Mouse (Mus musculus) kidney, postnatal 4 days (tissue): ENCODE data around the gene Wdr5.

Source experiments
- DNase-seq, 2 experiments: peaks; one replicate each; pipeline ENCODE4 v3.0.0; 2021; ENCODE audit warnings: mixed read lengths in 2 of 2

The Wdr5 gene

DNA sequence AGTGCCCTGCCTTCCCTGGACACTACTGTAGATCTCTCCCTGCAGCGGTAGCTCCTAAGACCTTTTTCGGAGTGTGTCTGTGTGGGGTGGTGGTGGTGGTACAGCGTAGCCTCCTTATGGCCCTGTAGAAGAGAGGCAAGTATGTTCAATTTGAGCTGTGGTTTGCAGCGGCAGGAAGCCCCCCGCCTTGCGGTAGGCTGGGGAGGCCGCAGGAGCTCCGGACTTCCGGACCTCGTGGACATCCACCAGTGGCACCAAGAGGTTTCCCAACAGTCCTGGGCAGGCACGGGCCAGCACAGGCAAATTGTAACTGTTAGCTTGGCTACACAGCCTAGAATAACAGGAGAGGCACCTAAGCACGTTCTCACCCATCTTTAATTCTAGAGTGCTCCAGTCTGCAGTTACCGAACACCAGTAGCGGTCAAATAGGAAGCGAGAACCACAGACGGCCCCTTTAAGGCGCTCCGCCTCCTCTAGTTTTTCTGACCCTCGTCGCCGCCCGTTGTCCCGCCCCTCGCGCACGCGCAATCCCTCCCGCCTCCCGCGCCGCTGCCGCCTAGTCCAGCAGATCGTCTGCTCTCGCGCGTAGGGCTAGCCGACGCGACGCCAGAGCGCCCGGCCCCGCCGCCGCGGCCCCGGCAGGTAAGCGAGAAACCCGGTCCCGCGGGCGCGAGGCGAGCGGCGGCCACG lies at the start of gene Wdr5:
Gene Wdr5, plus strand, starts transcription at position 519 of the 690 bp plus-strand sequence.
- DNase-seq = peak; percentile 98 to 99

DNA sequence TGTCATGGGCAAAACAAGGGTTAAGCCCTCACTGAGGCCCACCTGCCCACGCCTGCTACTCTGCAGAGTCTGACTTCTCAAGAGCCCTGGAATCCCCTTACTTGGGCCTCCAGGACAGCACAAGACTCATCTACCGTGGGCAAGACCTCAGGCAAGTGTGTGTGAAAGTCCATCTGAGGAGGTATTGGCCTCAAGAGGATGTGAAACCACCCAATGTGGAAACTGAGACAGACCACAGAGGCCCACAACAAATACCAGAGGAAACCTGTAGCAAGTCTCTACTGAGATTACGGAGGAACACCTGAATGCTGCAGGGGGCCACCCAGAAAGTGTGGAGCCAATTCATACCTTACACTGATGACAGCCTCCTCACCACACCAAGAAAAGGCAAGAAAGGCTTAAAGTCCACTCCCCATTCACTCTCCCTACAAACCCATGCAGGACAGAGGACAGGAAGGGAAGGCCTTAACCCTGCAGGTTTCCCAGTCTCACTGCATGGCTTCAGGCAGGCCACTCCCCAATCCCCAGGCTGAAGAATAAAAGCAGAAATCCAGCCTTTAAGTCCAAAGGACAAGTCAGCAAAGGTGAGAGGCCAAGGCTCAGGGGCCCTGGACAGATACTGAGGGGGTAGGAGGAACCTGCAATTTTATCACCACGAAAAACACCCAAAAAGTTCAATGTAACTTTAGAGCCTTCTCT lies 45.5 kb upstream of the Wdr5 start:
- no peak for DNase-seq

GRCm38 (mm10) chr2:27469991-27470355 lies 45.0 kb upstream of the Wdr5 start:
- DNase-seq = no peak

- no peak for DNase-seq
Measured at GRCm38 (mm10) chr2:27470535-27470934, 44.4 kb upstream of the Wdr5 start.

- no peak for DNase-seq
Measured at GRCm38 (mm10) chr2:27471170-27471584, 43.8 kb upstream of the Wdr5 start.

GRCm38 (mm10) chr2:27473061-27473765 lies 41.7 kb upstream of the Wdr5 start:
- no peak for DNase-seq

DNA sequence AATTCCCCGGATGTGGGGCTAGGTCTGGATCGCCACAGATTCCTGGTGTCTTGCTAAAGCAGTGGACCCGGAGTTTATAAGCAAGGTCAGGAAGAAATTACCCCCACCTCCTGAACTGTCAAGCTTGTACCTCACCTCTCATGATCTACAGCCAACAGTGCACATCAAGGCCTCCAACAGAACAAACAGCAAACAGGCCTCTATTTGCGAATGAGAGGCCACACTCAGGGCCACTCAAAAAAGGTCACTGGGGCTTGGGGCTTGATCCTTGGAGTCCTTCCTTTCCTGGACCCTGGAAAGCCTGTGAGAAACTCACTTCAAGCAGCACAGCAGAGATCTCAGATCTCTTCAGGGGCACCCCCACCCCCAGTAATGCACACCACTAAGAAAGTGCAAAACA lies 41.0 kb upstream of the Wdr5 start:
- no peak for DNase-seq

DNA sequence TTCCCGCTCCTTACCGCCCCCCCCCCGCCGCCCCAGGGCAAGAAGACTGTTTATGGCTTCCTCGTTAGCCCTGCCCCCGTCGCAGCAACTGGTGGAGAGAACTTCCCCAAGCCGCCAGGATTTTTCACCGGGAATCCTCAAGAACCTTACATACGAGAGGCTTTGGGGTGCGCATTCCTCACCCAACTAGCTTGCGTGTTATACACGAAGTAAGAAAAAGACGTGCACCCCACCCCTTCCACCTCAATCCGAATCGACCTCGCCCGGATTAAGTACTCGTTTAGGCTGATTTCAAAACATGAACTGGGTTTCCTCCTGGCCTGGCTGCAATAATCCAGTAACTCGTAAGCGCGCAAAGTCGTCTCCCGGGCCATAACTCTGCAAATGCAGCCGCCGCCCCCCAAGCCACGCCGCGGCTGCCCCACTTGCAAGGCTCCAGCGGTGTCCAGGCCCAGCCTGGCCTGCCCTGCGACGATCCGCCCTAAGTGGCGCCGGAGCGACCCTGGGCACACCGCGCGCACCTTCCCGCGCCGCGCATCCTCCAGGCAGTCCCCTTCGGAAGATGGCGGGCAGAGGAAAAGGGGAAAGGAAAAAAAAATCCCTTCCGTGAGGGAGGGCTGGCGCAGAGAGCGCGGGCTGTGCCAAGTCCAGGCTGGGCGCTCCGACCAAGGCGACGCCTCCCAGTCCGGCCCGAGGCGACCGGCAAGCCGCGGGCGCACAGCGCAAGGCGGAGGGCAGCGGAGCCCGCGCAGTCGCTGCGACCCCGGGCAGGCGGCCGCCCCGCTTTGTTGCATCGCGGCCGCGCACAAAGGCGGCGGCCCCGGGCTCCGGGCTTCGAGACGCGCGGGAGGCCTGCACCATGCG lies 40.1 kb upstream of the Wdr5 start:
- DNase-seq = peak; percentile 61

- DNase-seq = peak; percentile 92 to 96
Measured at GRCm38 (mm10) chr2:27475495-27476302, 39.3 kb upstream of the Wdr5 start.

DNA sequence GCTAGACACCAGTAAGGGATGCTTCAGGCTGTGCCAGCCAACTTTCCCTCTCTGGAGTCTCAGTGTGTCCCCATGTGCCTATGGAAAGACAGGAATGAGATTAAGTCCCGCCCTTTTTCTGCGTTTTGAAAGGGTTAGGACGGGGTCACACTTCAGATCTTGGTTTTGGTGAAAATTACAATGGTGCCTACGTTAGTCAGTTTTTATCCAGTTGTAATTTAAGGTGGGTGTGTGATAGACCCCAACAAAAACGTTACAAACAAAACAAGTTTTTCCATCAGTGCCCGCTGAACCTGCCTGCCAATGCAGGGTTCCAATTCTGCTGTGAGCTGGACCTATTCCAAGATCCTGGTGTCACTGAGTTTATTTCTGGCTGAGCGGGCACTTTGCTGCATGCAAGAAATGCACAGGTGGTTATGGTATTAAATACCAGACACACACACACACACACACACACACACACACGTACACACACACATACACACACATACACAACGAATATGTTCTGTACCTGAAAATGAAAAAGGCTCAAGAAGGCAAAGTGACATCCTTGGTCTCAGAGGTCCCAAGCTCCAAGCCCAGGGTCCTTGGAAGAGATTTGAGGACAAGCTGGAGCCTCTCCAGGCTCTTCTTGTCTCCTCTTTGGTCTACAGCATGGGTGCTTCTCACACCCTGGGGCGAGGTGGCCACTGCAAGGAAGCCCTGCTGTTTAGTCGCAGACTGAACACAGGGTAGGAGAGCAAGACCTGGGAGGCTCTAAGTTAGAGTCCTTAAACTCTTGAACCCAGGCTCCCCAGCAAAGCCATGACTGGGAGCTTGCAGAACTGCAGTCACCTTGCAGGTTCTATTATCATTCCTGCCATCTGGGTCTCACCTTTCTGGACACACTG lies 38.4 kb upstream of the Wdr5 start:
- DNase-seq = peak in 1 of 2 experiments; percentile 30

DNA sequence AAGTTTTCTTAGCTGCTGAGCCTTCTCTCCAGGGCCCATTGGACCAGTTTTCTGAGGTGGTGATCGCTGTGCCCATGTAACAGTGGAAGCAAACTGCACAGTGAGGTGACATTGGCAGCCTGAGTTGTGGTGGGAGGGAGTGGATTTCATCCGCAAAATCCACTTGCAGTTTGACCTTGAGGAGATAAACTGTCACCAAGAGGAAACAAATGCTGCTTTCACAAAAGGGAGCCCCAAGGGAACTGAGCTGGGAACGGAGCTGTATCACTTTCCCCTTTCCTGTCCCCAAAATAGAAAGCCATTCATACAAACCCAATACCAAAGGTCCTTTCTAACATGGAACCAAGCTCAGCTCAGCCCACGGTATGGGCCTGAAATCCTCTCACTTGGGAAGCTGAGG lies 35.1 kb upstream of the Wdr5 start:
- no peak for DNase-seq

DNA sequence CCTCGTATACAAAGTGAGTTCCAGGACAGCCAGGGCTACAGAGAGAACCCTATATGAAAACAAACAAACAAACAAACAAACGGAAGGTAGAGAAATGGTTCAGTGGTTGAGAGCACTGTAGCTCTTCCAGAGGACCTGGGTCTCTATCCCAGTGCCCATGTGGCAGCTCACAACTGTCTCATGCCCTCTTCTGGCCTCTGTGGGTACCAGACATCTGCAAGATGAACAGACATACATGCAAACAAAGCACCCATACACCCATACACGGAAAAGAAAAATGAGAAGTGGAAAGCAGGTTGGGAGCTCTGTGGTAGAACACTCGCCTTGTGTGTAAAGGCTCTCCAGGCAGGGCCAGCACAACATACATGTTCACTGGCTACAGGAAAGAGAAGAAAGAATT lies 34.6 kb upstream of the Wdr5 start:
- DNase-seq = no peak

DNA sequence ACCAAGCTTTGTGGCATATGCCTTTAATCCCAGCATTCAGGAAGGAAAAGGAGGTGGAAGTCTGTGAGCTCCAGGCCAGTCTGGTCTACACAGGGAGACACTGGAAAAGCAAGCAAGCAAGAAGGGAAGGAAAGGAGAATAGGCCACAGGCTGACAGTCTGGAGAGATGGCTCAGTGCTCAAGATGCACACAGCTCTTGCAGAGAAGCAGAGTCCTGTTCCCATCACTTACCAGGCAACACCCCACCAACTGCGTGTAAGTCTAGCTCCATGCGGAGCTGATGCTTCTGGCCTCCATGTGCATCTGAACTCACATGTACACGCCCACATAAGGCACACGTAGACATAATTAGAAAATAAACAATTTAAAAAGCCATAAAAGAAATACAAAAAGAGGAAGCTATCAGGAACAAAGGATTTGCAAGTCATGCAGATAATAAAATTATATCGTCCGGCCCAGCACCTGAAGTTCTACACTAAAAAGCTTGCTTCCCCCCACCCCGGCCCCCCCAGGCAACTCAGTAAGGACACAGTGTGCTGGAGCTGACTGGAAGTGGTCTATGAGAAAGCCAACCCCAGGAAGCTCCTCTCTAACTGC lies 32.6 kb upstream of the Wdr5 start:
- DNase-seq = no peak

- no peak for DNase-seq
Measured at GRCm38 (mm10) chr2:27486725-27487124, 28.2 kb upstream of the Wdr5 start.

GRCm38 (mm10) chr2:27487336-27488049 lies 27.5 kb upstream of the Wdr5 start:
- DNase-seq = no peak

DNA sequence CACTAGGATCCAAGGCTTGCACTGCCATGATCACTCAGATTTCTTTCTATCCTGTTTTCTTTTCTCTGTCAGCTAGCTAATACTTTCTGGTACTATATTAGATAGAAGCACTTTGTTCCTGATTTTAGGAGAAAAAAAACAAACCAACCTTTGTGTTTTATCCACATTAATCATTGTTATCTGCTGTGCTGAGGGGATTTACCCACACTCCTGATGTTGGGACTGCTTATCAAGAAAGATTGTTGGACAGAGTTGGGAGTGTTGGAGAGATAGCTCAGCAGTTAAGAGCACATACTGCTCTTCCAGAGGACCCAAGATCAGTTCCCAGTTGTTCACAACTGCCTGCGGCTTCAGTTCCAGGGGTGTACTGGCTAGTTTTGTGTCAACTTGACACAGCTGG lies 26.6 kb upstream of the Wdr5 start:
- no peak for DNase-seq

DNA sequence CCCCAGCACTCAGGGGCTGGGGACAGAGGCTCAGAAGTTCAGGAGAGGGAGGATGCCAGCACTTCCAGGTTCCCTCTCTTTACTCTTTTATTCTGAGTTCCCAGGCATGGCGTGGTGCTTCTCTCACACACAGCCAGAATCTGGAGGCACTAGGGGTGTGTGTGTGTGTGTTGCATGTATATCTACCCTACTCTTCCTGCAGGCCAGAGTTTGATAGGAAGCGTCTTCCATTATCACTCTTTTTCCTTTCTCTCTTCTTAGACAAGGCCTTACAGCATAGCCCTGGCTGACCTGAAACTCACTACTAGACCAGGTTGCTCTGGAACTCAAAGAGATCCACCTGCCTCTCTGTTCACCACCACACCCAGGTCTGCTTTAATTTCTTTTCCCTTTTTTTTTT lies 24.0 kb upstream of the Wdr5 start:
- no peak for DNase-seq

DNA sequence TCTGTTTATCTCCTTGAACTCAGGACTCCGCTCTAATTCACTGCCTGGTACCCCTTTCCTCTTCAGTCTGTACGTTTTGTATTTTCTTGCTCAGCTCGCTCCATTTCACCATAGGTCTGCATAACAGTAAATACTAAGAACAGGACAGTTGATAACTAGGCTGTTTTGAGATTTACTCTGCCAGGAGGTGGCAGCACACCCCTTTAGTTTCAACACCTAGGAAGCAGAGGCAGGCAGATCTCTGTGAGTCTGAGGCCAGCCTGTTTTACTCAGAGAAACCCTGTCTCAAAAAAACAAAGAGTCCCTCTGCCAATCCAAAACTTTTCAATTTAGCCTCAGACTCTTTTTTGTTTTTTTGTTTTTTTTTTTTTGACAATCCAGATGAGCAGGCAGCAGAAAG lies 21.0 kb upstream of the Wdr5 start:
- DNase-seq = no peak

GRCm38 (mm10) chr2:27496391-27497028 lies 18.4 kb upstream of the Wdr5 start:
- DNase-seq = no peak
